Mouse (Mus musculus): ENCODE data around the gene Ppp2r3a.

Ppp2r3a gene

GRCm38 (mm10) chr9:101143635-101144034, 108.0 kb downstream of the Ppp2r3a start:
- no peak for DNase-seq

GRCm38 (mm10) chr9:101114182-101114884, 137.3 kb downstream of the Ppp2r3a start:
- no peak for DNase-seq

- DNase-seq: no peak
Observed at GRCm38 (mm10) chr9:101113317-101113716, 138.3 kb downstream of the Ppp2r3a start.

- peak in 1 of 2 experiments; percentile 23 for DNase-seq
Observed at GRCm38 (mm10) chr9:101110013-101110412, 141.6 kb downstream of the Ppp2r3a start.

GRCm38 (mm10) chr9:101107386-101107785, 144.2 kb downstream of the Ppp2r3a start:
- DNase-seq: peak in 1 of 2 experiments; percentile 31

- DNase-seq: no peak
Observed at GRCm38 (mm10) chr9:101105735-101106134, 145.9 kb downstream of the Ppp2r3a start.

GRCm38 (mm10) chr9:101104931-101105330, 146.7 kb downstream of the Ppp2r3a start:
- DNase-seq: no peak

- DNase-seq: no peak
Observed at GRCm38 (mm10) chr9:101102288-101102687, 149.3 kb downstream of the Ppp2r3a start.

- DNase-seq: no peak
Observed at GRCm38 (mm10) chr9:101101547-101101946, 150.0 kb downstream of the Ppp2r3a start.

- DNase-seq: no peak
Observed at GRCm38 (mm10) chr9:101100163-101100562, 151.4 kb downstream of the Ppp2r3a start.

GRCm38 (mm10) chr9:101099445-101099844, 152.2 kb downstream of the Ppp2r3a start:
- no peak for DNase-seq

GRCm38 (mm10) chr9:101097542-101097941, 154.1 kb downstream of the Ppp2r3a start:
- no peak for DNase-seq

- no peak for DNase-seq
Observed at GRCm38 (mm10) chr9:101096461-101096860, 155.1 kb downstream of the Ppp2r3a start.

- no peak for DNase-seq
Observed at GRCm38 (mm10) chr9:101095425-101095824, 156.2 kb downstream of the Ppp2r3a start.

GRCm38 (mm10) chr9:101083728-101084127, 167.9 kb downstream of the Ppp2r3a start:
- no peak for DNase-seq

- DNase-seq: no peak
Observed at GRCm38 (mm10) chr9:101080046-101080685, 171.4 kb downstream of the Ppp2r3a start.

- peak in 1 of 2 experiments; percentile 12 for DNase-seq
Observed at GRCm38 (mm10) chr9:101078579-101078978, 173.0 kb downstream of the Ppp2r3a start.

GRCm38 (mm10) chr9:101077486-101077885, 174.1 kb downstream of the Ppp2r3a start:
- no peak for DNase-seq

- no peak for DNase-seq
Observed at GRCm38 (mm10) chr9:101076095-101076875, 175.3 kb downstream of the Ppp2r3a start.

GRCm38 (mm10) chr9:101075694-101076093, 175.9 kb downstream of the Ppp2r3a start:
- DNase-seq: no peak

GRCm38 (mm10) chr9:101075091-101075581, 176.5 kb downstream of the Ppp2r3a start:
- DNase-seq: peak; percentile 38 to 50

- DNase-seq: peak; percentile 88 to 90
Observed at GRCm38 (mm10) chr9:101074332-101075021, 177.1 kb downstream of the Ppp2r3a start.

- DNase-seq: no peak
Observed at GRCm38 (mm10) chr9:101073987-101074331, 177.6 kb downstream of the Ppp2r3a start, which contains the start of gene Msl2. Msl2 (plus strand) TSS chr9:101074101.

All from cerebellum, postnatal 10 days (tissue).